Mouse (Mus musculus): ENCODE results near the gene Meis1.

GRCm38 (mm10) chr11:18845900-18846299 is 172.9 kb downstream of the Meis1 start:
- no peak for TF ChIP-seq CTCF (IDR thresholded peaks at IDR 0.05; ENCODE audit: borderline replicate concordance, insufficient read depth, low read length)
- no peak for TF ChIP-seq POLR2A (IDR thresholded peaks at IDR 0.05; ENCODE audit: low read depth, low read length)

Data from embryonic fibroblast, embryonic 13.5 days (primary cell).